Mouse (Mus musculus): Measurements from ENCODE around the gene Sirt5. TPM values are rescaled to one million over a fixed set of nuclear protein-coding genes. Genes with fewer than 3 reads are reported as not detected.

Gene Sirt5
- 10 to 100 TPM in 1 of 2 experiments, 1 to 10 TPM in 1; 3.3 to 13.1 TPM for polyA plus RNA-seq (2012; fragmentation: generic; extraction: Trizol)

DNA sequence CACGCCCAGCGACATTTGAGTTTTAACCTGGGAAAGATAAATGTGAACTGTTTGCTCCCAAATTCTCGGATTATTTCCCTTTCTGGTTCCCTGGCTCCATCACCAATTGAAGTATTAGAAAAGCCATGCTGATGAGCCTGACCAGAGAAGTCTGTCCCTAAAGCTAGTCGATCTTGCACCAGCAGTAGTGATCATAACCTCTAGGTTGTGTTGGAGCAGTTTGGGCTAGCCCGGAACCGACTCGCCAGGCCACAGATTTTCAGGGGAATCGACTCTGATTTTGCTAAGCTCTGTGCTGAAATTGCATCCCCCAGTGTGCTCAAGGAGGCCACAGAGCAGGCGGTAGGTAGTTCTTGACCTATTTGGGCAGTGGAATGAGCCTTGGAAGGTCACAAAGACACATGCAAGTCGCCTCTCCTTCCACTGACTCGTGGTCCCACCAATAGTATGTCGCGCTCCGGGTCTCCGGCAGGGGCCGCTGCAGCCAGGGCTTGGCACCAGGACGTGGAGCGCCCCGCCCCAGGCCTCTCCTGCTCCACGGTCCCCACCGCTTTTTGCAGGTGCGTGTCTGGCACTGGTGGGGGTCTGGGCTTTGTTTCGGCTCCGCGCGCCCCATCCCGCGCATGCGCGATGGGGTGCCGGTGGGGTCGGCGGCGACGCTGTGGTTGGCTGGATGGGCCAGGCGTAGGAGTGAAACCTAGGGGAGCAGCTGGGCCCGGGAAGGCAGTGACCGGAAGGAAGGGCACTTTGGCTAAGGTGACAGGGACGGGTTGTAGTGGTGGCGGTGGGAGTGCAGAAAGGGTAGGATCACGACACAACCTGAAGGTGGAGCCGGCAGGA is at the start of gene Sirt5:
Gene Sirt5 (plus strand): TSS at position 512 of the 840 bp plus-strand sequence.

DNA sequence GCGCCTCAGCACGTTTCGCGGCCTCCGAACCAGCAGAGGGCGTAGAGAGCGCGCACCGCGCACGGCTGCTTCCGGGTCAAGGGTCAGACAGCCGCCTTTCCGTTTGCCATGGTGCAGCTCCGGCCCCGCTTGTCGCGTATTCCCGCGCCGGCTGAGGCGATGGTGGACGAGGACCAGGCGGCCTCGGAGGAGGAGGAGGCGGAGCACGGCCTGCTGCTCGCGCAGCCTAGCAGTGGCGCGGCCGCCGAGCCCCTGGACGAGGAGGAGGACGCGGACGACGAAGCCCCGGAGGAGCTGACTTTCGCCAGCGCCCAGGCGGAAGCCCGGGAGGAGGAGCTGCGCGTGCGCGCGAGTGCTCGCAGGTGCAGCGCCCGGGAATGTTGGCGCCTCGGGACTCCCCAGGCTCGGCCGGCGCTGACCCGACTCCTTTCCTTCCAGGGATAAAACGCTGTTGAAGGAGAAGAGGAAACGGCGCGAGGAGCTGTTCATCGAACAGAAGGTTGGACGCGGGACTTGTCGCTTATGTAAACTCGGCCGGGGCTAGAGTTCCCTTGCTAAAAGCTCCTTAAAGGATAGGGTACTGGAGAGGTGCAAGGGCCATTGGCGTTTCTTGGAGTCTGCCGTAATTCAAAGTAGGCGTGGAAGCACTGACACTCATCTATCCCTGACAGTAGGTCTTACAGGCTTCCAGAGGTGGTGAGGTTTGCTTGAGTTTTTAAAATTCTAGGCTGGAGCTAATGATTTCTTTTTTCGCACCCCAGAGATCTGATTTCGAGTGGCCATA is 33.2 kb downstream of the Sirt5 start, which contains the start of gene Nol7:
Gene Nol7 (plus strand): TSS at position 94 of the 784 bp plus-strand sequence.

Other genes starting within 250 kb of the Sirt5 start
- 10 to 100 TPM; 29.3 to 42.9 TPM for gene Tbc1d7, start 194.0 kb upstream of the Sirt5 start, polyA plus RNA-seq (2012; fragmentation: generic; extraction: Trizol)
- 1 to 10 TPM; 1.9 to 2.1 TPM for gene Gfod1, start 61.3 kb upstream of the Sirt5 start, polyA plus RNA-seq (2012; fragmentation: generic; extraction: Trizol)
- gene Nol7, start 32.9 kb downstream of the Sirt5 start, polyA plus RNA-seq (2012; fragmentation: generic; extraction: Trizol) = 10 to 100 TPM; 11.7 to 78.8 TPM
- gene Ranbp9, start 115.8 kb downstream of the Sirt5 start, polyA plus RNA-seq (2012; fragmentation: generic; extraction: Trizol) = 10 to 100 TPM in 1 of 2 experiments, 1 to 10 TPM in 1; 1.5 to 13.8 TPM
- gene Mcur1, start 194.7 kb downstream of the Sirt5 start, polyA plus RNA-seq (2012; fragmentation: generic; extraction: Trizol) = 1 to 10 TPM; 1.0 to 4.5 TPM

Data from C3H10T1/2 (cell line).